Mouse (Mus musculus): ENCODE measurements around the gene She. TPM values are rescaled to one million over a fixed set of nuclear protein-coding genes. Genes with fewer than 3 reads are reported as not detected.
A peak's percentile ranks its signal among the peaks of the same experiment; 100 is the strongest.

The She gene
- total RNA-seq, 2 experiments from 2014 or later: 3.1 to 3.3 TPM

DNA sequence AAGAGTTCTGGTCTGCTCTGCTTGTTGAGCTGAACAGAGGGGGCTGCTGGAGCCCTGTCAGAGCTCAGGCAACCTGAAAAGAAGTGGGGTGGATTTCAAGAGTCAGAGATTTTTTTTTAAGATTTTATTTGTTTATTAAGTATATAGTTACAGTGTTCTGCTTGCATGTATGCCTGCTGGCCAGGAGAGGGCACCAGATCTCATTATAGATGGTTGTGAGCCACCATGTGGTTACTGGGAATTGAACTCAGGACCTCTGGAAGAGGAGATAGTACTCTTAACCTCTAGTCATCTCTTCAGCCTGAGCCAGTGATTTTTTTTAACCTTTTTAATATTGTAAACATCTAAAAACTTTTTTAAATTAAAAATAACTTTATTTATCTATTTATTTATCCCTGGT is 20.3 kb upstream of the She start:
- intact Hi-C loops (cut with DNase I): loop anchor here (5.0 kb wide), 1 partner anchor 46 kb away; no protein-coding TSS in a partner anchor
- DNase-seq (ENCODE audit: extremely low spot score in 1 of 2, low spot score in 2 of 2): no peak

DNA sequence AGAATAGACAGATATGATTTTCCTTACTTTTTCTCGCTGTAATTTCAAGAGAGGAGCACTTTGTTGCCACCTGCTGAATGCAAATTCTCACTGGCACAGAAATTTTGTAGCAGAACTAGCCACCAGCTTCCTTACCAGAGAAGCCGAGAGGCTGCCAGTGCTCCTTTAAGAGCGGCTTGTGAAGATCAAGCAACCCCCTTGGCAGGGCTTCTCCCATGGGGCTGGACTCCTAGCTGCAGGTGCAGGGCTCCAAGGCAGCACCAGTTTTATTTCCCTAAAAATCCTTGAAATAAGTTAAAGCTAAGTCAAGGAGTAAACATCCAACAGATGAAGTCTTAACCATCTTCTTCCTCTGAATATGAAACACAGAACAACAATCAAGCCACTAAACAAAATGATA is 19.0 kb upstream of the She start:
- intact Hi-C loops (cut with DNase I): loop anchor here (5.0 kb wide), 1 partner anchor 45 kb away; no protein-coding TSS in a partner anchor

DNA sequence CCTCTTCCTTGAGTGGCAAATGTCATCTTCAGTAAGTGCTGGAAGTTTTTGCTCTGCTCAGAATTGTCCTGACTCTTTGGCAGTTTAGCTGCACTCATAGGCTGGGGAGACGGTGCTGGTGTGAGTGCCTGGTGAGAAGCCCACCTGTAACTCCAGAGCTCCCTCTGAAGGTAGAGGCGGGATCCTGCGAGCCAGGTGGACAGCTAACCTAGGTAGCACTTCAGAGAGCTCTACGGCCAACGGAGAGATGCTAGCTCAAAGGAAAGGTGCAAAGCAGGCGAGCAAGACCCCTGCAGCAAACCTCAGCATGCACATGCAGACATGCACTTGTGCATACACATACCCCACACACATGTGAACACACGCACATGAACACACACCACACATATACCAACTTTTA is 17.1 kb upstream of the She start:
- intact Hi-C loops (cut with DNase I): loop anchor here (5.0 kb wide), 1 partner anchor 43 kb away; no protein-coding TSS in a partner anchor
- no peak for DNase-seq (ENCODE audit: extremely low spot score in 1 of 2, low spot score in 2 of 2)

More for the DNA sequence above, 19.0 kb upstream of the She start:
- no peak for DNase-seq (ENCODE audit: extremely low spot score in 1 of 2, low spot score in 2 of 2)

DNA sequence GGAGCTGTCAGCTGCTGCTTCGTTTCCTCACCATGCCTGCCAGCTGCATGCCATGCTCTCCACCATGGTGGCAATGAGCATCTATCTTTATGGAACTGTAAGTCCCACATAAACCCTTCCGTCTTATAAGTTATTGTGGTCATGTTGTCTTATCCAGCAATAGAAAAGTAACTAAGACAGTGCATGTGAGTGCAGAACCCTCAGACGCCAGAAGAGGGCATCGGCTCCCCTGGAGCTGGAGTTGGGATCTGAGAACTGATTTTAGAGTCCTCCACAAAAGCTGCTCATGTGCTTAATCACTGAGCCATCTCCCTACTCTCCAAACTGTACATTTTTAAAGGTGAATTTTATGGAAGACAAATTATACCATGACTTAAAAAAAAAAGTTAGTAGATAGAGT is 14.1 kb upstream of the She start:
- intact Hi-C loops (cut with DNase I): no loop called here
- peak in 1 of 2 experiments; percentile 40 for DNase-seq (ENCODE audit: extremely low spot score in 1 of 2, low spot score in 2 of 2)

DNA sequence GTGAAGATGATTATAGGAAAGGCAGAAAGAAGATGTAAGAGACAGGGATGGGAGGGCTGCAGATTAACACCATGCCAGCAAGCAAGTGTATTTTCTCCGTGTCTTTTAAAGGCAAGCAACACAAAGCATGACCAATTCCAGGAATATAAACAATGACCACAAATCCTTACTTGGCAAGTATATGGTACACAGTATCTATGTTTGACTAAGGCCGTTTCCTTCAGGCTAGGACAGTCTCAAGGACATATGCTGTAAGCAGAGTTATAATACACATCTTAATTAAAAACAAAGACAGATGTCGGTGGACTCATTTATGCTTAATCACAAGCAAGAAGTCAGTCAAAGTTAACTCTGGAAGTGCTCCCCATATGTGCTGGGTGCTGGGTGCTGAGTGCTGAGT is 12.6 kb upstream of the She start:
- DNase-seq (ENCODE audit: extremely low spot score in 1 of 2, low spot score in 2 of 2): no peak
- intact Hi-C loops (cut with DNase I): no loop called here

DNA sequence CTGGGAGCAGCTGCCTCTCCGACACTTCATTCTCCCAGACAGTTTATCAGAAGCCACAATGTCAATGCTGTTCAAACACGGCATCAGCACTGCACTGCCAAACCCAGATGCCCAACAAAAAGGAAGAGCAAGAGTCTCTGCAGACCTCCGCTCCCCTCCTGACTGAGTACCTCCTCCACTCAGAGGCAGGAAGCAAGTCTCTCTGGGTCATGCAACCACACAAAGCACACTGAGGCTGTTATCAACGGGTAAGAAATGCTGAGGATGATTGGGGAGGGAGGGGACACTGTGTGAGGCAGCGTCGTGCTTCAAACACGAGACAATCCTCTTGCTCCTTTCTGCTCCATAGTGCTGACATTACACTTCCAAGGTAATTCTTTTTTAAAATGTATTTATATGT is 11.3 kb upstream of the She start:
- DNase-seq (ENCODE audit: extremely low spot score in 1 of 2, low spot score in 2 of 2): no peak
- intact Hi-C loops (cut with DNase I): no loop called here

DNA sequence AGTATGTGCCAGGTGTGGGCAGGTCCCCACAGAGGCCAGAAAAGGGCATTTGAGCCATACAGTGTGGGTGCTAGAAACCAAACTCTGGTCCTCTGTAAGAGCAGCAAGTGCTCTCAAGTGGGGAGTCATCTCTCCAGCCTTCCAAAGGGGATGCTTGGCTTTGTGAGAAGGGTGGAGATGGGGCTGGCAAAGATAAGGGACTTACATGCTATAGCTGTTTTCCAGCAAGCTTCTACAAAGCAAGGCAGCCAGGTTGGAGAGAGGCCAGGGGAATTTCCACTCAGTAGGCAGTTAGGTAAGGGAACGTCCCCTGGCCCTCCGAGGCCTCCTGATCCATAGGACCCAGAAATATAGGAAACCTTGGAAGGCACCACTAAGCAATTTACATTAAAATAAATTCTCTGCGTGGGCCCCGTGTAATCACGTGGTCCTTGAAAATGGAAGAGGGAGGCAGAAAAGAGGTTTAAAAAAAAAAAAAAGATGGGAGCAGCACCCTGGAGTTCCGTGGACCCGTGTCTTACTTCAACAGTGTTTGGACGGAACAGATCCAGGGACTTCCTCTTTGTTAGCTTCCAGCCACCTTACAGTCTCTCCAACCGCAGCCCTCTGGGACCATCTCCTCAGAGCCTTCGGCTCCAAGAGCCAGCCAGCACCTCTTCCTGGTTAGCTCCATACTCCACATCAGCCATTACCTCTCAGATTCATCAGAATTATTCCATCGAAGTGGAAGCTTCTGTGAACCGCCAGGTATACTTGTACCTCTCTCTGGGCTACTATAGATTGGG is 10.7 kb upstream of the She start:
- no peak for DNase-seq (ENCODE audit: extremely low spot score in 1 of 2, low spot score in 2 of 2)
- intact Hi-C loops (cut with DNase I): no loop called here

DNA sequence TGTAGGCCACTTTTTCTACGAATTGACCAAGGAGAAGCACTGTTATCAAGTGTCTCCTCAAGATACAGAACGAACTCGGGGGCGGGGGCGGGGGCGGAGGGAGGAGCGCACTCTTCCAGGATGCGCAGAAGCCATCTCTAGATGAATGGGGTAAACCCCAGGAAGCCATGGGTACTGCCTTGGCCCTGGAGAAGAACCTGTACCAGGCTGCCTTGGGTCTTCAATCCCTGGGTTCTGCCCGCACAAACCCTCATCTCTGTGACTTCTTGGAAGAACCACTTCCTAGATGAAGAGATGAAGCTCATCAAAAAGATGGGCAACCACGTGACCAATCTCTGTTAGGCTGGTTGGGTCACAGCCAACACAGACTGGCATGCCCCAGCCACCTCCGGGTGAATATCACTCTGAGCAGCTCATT is 10.1 kb upstream of the She start:
- DNase-seq (ENCODE audit: extremely low spot score in 1 of 2, low spot score in 2 of 2): no peak
- intact Hi-C loops (cut with DNase I): no loop called here

DNA sequence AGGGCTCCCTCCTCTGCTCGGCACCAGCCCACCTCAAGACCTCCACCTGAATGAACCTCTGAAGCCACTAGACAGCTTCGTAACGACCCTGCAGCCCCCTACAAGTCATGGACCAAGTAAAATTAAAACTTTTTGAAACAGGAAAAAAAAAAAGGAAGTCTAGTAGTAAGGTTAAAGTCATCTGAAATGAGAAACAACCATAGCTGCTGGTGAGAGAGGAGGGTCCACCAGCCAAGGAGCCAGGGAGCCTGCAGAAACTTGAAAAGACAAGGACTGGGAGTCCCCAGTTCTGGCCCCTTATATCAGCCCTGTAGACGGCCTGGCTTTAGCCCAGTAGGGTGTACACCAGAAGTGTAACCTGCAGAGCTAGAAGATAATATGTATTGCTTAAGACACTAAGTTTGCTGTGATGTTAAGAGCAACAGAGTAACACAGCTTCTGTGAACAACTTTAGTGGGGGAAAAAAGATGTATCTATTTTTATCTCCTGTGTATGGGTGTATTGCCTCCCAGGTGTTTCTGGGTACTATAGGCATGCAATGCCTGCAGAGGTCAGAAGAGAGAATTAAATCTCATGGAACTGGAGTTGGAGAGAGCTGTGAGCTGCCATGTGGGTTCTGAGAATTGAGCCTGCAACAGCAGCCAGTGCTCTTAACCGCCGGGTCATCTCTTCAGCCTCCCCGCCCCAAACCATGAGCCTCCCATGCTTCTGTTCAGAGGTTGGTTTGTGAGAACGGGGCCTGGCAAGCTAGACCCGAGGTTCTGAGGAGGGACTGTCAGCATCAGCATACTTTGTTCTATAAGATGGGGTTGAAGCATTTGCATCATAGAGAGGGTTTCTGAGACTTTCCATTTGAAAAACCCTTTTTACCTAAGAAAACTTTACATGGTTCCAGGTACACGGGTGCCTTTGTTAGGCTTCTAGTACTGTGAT is 9.4 kb upstream of the She start:
- intact Hi-C loops (cut with DNase I): no loop called here
- no peak for DNase-seq (ENCODE audit: extremely low spot score in 1 of 2, low spot score in 2 of 2)

DNA sequence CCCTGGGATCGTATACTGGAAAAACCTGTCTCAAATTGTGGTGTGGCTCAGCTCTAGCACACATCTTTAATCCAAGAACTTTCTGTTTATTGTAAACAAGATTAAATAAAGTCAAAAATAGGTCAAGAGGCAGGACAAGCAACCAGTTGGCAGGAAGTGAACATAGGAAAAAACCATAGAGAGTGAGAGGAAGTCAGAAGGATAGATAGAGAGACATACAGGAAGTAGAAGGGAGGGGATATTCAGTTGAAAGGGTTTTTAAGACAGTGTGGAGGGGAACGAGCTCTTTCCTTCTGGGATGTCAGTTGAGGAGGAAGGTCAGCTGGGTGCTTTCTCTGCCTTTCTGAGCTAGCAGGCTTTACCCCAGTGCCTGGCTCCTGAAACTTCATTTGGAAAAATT is 7.6 kb upstream of the She start:
- intact Hi-C loops (cut with DNase I): no loop called here
- DNase-seq (ENCODE audit: extremely low spot score in 1 of 2, low spot score in 2 of 2): no peak

DNA sequence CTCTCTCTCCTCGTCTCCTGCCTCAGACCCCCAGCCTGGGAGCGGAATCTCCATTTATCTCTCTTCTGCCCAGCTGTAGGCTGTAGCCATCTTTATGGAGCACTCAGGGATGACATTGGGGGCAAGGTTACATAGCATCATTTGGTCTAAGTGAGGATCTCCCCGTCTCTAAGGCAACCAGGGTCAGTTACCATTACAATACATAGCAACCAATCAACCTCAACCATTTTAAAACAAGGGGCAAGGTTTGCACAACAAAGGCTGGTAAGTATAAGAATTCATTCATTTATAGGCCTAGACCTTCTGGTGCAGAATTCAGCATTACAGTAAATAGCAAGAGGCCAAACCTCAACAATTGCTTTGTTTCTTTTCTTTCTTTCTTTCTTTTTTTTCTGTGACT is 4.9 kb upstream of the She start:
- intact Hi-C loops (cut with DNase I): no loop called here
- no peak for DNase-seq (ENCODE audit: extremely low spot score in 1 of 2, low spot score in 2 of 2)

DNA sequence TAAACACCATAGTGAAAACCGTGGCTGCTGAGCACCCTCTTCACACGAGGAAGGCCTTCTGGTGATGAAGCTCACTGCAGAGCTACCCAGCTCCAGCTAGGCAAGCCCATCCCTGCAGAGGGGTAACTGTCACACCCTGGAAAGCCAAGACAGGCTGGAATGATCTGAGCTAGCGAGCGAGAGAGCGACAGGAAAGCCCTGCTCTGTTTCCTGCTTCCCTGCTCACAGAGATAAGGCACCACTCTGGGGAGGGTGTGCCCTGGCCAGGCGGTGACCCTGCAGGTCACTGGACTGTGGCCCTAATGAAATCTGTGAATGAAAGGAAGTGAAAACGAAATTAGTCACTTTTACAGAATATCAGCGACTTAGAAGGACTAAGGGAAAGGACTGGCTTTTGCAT is 4.2 kb downstream of the She start:
- intact Hi-C loops (cut with DNase I): no loop called here
- DNase-seq (ENCODE audit: extremely low spot score in 1 of 2, low spot score in 2 of 2): no peak

DNA sequence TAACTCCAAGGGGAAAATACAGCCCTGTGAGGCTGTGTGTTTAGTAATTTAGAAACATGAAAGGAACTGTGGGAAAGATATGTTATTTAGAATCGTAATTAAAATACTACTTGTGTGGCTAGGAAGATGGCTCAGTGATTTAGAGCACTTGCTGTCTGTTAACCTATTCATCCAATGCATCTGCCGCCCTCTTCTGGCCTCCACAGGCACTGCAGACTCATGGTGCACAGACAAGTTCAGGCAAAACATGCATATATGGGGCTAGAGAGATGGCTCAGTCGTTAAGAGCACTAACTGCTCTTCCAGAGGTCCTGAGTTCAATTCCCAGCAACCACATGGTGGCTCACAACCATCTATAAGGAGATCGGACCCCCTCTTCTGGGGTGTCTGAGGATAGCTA is 11.1 kb downstream of the She start:
- peak in 1 of 2 experiments; percentile 56 for DNase-seq (ENCODE audit: extremely low spot score in 1 of 2, low spot score in 2 of 2)

DNA sequence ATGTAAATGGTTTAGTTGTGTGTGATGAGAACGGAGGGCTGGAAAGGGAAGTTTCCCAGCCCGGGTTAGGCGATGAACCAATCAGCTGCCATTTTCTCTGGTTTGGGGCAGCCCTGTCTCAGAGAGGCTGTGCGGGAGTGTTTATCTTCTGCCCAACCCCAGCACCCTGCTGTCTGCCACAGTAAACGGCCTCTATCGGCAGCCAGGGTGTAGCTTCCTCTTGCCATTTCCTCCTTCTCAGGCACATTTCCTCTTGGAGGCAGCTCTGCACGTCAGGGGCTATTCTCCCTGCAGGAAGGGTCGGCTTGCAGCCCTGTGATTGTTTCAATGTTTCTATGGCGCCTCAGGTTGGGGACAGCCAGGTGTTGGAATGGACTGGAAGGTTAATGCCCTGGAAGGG is 12.0 kb downstream of the She start:
- intact Hi-C loops (cut with DNase I): loop anchor here (10.0 kb wide), 1 partner anchor 328 kb away; no protein-coding TSS in a partner anchor

More for the DNA sequence above, 11.1 kb downstream of the She start:
- intact Hi-C loops (cut with DNase I): loop anchor here (10.0 kb wide), 1 partner anchor 327 kb away; no protein-coding TSS in a partner anchor

DNA sequence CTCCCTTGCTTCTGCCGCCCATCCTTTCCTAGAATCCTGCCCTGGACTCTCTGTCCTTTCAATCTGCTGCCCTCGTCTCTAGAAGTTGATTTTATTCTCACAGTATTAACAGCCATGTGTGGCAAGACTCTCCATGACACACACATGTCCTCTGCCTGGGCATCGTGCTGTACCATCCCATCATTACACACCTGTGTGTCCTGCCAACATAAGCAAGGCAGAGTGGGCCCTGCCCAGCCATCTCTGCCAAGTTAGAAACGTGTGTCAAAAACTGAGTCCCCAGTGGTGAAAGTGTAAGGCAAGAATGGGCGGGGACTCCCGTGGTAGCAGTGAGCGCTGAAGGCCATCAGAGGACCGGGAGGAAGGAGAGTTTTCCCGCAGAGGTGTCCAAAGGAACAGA is 14.6 kb downstream of the She start:
- no peak for DNase-seq (ENCODE audit: extremely low spot score in 1 of 2, low spot score in 2 of 2)
- intact Hi-C loops (cut with DNase I): loop anchor here (10.0 kb wide), 1 partner anchor 331 kb away; no protein-coding TSS in a partner anchor

More for the DNA sequence above, 12.0 kb downstream of the She start:
- DNase-seq (ENCODE audit: extremely low spot score in 1 of 2, low spot score in 2 of 2): peak in 1 of 2 experiments; percentile 76

DNA sequence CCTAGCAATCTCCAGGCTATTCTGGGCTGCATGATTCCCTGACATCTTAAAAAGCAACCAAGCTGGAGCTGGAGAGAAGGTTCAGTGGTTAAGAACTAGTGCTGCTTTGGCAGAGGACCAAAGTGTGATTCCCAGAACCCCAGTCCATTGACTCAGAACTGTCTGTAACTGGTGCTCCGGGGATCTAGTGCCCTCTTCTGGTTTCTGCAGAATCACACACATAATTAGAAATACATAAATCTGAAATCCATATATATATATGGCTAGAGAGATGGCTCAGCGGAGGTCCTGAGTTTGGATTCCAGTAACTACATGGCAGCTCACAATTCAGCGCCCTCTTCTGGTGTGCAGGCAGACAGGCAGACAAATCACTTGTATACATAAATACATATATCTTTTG is 16.0 kb downstream of the She start:
- intact Hi-C loops (cut with DNase I): loop anchor here (10.0 kb wide), 1 partner anchor 332 kb away; no protein-coding TSS in a partner anchor
- no peak for DNase-seq (ENCODE audit: extremely low spot score in 1 of 2, low spot score in 2 of 2)

DNA sequence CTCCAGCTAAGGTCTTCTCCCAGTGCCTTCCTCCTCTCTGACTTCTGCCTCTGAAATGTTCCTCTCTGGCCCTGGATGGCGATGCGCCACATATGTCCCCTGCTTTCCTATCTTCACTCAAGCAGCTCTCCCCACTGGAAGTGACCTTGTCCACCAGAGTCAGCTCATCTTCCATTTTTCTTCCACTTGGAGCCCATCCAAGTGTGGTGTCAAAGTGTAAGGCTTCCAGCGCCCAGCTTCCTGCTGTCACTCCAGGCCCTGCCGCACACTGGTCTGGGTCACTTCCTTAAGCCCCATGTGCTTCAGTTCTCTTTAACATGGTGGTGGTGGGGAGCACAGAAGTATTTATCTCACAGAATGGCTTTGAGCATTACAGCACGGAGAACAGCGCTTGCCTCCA is 16.4 kb downstream of the She start:
- DNase-seq (ENCODE audit: extremely low spot score in 1 of 2, low spot score in 2 of 2): no peak

DNA sequence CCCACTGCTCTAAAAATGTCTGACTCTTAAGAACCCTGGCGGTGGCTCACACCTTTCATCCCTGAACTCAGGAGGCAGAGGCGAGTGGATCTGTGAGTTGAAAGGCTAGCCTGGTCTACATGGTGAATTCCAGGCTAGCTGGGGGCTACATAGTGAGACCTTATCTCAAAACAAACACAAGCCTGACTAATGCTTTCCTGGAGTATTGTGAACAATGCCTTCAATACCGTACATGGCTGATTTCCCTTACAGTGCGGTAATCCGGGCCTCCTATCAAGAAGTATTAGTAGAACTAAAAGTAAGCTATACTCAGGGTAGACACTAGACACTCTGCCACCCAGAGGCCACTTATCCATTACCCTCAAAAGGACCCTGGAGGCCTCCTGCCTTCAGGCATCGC is 16.9 kb downstream of the She start:
- DNase-seq (ENCODE audit: extremely low spot score in 1 of 2, low spot score in 2 of 2): no peak
- intact Hi-C loops (cut with DNase I): loop anchor here (10.0 kb wide), 1 partner anchor 333 kb away; no protein-coding TSS in a partner anchor

More for the DNA sequence above, 16.4 kb downstream of the She start:
- intact Hi-C loops (cut with DNase I): loop anchor here (10.0 kb wide), 1 partner anchor 333 kb away; no protein-coding TSS in a partner anchor

DNA sequence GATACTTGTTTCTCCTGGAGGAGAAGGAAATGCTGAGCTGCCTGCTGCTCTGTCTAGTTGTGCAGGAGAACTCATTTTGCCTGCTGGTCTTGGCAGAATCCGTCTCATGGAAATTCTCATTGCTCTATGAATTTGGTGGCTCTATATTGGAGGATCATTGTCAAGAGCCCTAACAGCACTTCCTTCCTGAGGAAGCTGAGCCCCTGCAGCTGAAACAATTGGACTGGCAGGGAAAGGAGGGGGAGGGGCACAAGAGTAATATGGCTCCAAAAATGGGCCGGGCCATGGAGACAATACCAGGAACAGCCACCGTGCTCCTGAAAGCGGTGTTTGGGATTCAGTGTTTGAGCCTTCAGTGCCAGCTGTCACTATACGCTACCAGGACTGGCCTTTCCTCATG is 22.6 kb downstream of the She start:
- intact Hi-C loops (cut with DNase I): loop anchor here (10.0 kb wide), 3 partner anchors 139 to 589 kb away; partner anchors contain the start of gene Adar

More for the DNA sequence above, 22.6 kb downstream of the She start:
- DNase-seq (ENCODE audit: extremely low spot score in 1 of 2, low spot score in 2 of 2): peak in 1 of 2 experiments; percentile 80

Measured in left cerebral cortex, postnatal 10 days (tissue).